8 mouse cellular contexts compared by ENCODE assay signal in genomic region chr5:113906958-113907735, GRCm38 (mm10). TPM values are rescaled to one million over a fixed set of nuclear protein-coding genes. Genes with fewer than 3 reads are reported as not detected.
DNase-seq lines count a peak whose midpoint lies in the region; ATAC-seq and TF ChIP-seq lines count a peak whose summit lies in the region.

No protein-coding gene starts in this region.

- H3K4me3 ChIP-seq in forebrain, embryonic 11.5 days (ENCODE audit: low read depth, low read length): peak overlapping the region; percentile 98
- peak overlapping the region; percentile 81 for H3K4me3 ChIP-seq in intestine, embryonic 14.5 days (ENCODE audit: low read depth, low read length)
- peak overlapping the region; percentile 96 for H3K4me3 ChIP-seq in lung, postnatal 0 days (ENCODE audit: low read depth, low read length)
- H3K4me3 ChIP-seq in small intestine, adult 2 months (ENCODE audit: low read depth, low read length): peak overlapping the region; percentile 85

- no peak for TF ChIP-seq POLR2A in small intestine, adult 2 months (IDR thresholded peaks at IDR 0.05; ENCODE audit: low read depth, low read length)

- no peaks in the 10 kb centered on the region for H3K27me3 ChIP-seq in forebrain, embryonic 11.5 days (ENCODE audit: control insufficient read depth, insufficient read depth, low read length)
- no peaks in the 10 kb centered on the region for H3K27me3 ChIP-seq in intestine, embryonic 14.5 days (replicated peaks; ENCODE audit: control insufficient read depth, insufficient read depth, low read length)
- no peaks in the 10 kb centered on the region for H3K27me3 ChIP-seq in lung, postnatal 0 days (replicated peaks; ENCODE audit: insufficient read depth, low read length)
- H3K27me3 ChIP-seq in small intestine, adult 2 months (ENCODE audit: control insufficient read depth, insufficient read depth, low read length): no peaks in the 10 kb centered on the region

- H3K4me1 ChIP-seq in forebrain, embryonic 11.5 days (replicated peaks; ENCODE audit: control insufficient read depth, insufficient read depth, low read length): peaks cover 23% of the 10 kb centered on the region
- H3K4me1 ChIP-seq in intestine, embryonic 14.5 days (replicated peaks; ENCODE audit: control insufficient read depth, insufficient read depth, low read length): peaks cover 41% of the 10 kb centered on the region
- H3K4me1 ChIP-seq in lung, postnatal 0 days (ENCODE audit: insufficient read depth, low read depth, low read length): peaks cover 15% of the 10 kb centered on the region; the same call in 1 of the 2 replicates
- H3K4me1 ChIP-seq in small intestine, adult 2 months (ENCODE audit: control insufficient read depth, insufficient read depth, insufficient read length, low read length): peaks cover 20% of the 10 kb centered on the region

- peak overlapping the region; percentile 97 for H3K27ac ChIP-seq in forebrain, embryonic 11.5 days (ENCODE audit: low read depth, low read length)
- H3K27ac ChIP-seq in intestine, embryonic 14.5 days (ENCODE audit: low read depth): peak overlapping the region; percentile 96
- peak overlapping the region; percentile 98 for H3K27ac ChIP-seq in lung, postnatal 0 days (ENCODE audit: low read length)
- H3K27ac ChIP-seq in small intestine, adult 2 months (ENCODE audit: insufficient read depth, low read depth, low read length): peak overlapping the region; percentile 90

- peak overlapping the region; percentile 91 for H3K9ac ChIP-seq in forebrain, embryonic 11.5 days (ENCODE audit: low read length)
- H3K9ac ChIP-seq in intestine, embryonic 14.5 days (ENCODE audit: low read length): peak overlapping the region; percentile 87
- H3K9ac ChIP-seq in lung, postnatal 0 days (replicated peaks; ENCODE audit: low read depth): peak overlapping the region; percentile 84

- ATAC-seq in forebrain, embryonic 11.5 days (replicated peaks; ENCODE audit: low FRiP score): no peak
- ATAC-seq in intestine, embryonic 14.5 days (replicated peaks; ENCODE audit: low FRiP score, low TSS enrichment, low read depth): no peak
- no peak; the same call in 1 of the 2 replicates for ATAC-seq in lung, postnatal 0 days

- no peaks in the 10 kb centered on the region for H3K36me3 ChIP-seq in forebrain, embryonic 11.5 days (ENCODE audit: control insufficient read depth, insufficient read depth, low read length)
- H3K36me3 ChIP-seq in intestine, embryonic 14.5 days (ENCODE audit: control insufficient read depth, insufficient read depth, low read length): no peaks in the 10 kb centered on the region
- H3K36me3 ChIP-seq in lung, postnatal 0 days (ENCODE audit: insufficient read depth, low read length): no peaks in the 10 kb centered on the region
- H3K36me3 ChIP-seq in small intestine, adult 2 months (ENCODE audit: control insufficient read depth, insufficient read depth, low read length): no peaks in the 10 kb centered on the region

- peak; percentile 41 to 49 for DNase-seq in cerebellum, postnatal 10 days
- DNase-seq in cerebellum, postnatal 36 days: no peak
- peak; percentile 87 for DNase-seq in NIH3T3 (ENCODE audit: low read depth)
- DNase-seq in forebrain, embryonic 11.5 days (ENCODE audit: low spot score): peak; percentile 70
- DNase-seq in intestine, embryonic 14.5 days (ENCODE audit: low spot score): peak; percentile 81
- DNase-seq in lung, postnatal 0 days (ENCODE audit: low spot score): peak; percentile 76
- DNase-seq in right cerebral cortex, postnatal 36 days (ENCODE audit: low spot score in 2 of 2): no peak

- H3K4me2 ChIP-seq in forebrain, embryonic 11.5 days (ENCODE audit: low read depth, low read length, severe bottlenecking): peak overlapping the region; percentile 77
- peak overlapping the region; percentile 75 for H3K4me2 ChIP-seq in intestine, embryonic 14.5 days (ENCODE audit: low read length)
- H3K4me2 ChIP-seq in lung, postnatal 0 days (replicated peaks; ENCODE audit: low read depth, low read length): peak overlapping the region; percentile 88

- H3K9me3 ChIP-seq in forebrain, embryonic 11.5 days (ENCODE audit: control insufficient read depth, low read length): no peaks in the 10 kb centered on the region
- H3K9me3 ChIP-seq in intestine, embryonic 14.5 days (ENCODE audit: control insufficient read depth, low read length): no peaks in the 10 kb centered on the region
- H3K9me3 ChIP-seq in lung, postnatal 0 days (ENCODE audit: low read length): no peaks in the 10 kb centered on the region

- no peak for TF ChIP-seq EP300 in lung, postnatal 0 days (IDR thresholded peaks at IDR 0.05)

- WGBS in forebrain, embryonic 11.5 days: 25% methylated on average over 17 of the region's 17 CpGs
- 4% methylated on average over 17 of the region's 17 CpGs for WGBS in intestine, embryonic 14.5 days
- WGBS in lung, postnatal 0 days: 6% methylated on average over 17 of the region's 17 CpGs
- WGBS in small intestine, adult 2 months: 6% methylated on average over 17 of the region's 17 CpGs

- no peak; the same call in 1 of the 2 replicates for TF ChIP-seq CTCF in lung, postnatal 0 days (IDR thresholded peaks at IDR 0.05)
- no peak for TF ChIP-seq CTCF in small intestine, adult 2 months (IDR thresholded peaks at IDR 0.05; ENCODE audit: extremely low read depth, insufficient read length, insufficient replicate concordance, low read depth, low read length)

RNA-seq across cellular contexts. Expression of gene Coro1c, which starts 1.4 kb away (rescaled TPM):
- 231 and 246 TPM in 2 replicates for polyA plus RNA-seq in forebrain, embryonic 11.5 days (2014; fragmentation: Nextera tagmentation; extraction: Ambion mirVana)
- polyA plus RNA-seq in intestine, embryonic 14.5 days (2014; fragmentation: Nextera tagmentation; extraction: Ambion mirVana): 185 and 200 TPM in 2 replicates
- polyA plus RNA-seq in lung, postnatal 0 days (2015; fragmentation: Nextera tagmentation; extraction: Ambion mirVana): 102 and 115 TPM in 2 replicates
- 68.3 and 144 TPM in 2 replicates for polyA plus RNA-seq in small intestine, adult 2 months (2012; rRNA removed)

Comparison
In these comparisons a context has a peak if more than half of its experiments do, and no peak if none do; other contexts are left out.
1. DNase-seq: peak in cerebellum, postnatal 10 days (2 of 2), NIH3T3 (single experiment), forebrain, embryonic 11.5 days (single experiment), intestine, embryonic 14.5 days (single experiment) and lung, postnatal 0 days (single experiment); none in cerebellum, postnatal 36 days (0 of 2) and right cerebral cortex, postnatal 36 days (0 of 2).
2. Peak in every context shown above with its lines, with median percentiles within 50 percentile points of each other: H3K27ac ChIP-seq, H3K4me2 ChIP-seq, H3K4me3 ChIP-seq and H3K9ac ChIP-seq.